Mouse (Mus musculus): ENCODE measurements at regions not wholly inside any gene's neighbourhood (a gene's known extent, or its start where the extent isn't known, plus 50 kb on each side); places are given as distances from the start of the nearest gene placed in this dataset.
"Not testable (repeated sequence)": the region's sequence is repeated elsewhere in the genome, so short reads cannot be mapped to it uniquely, and the experiment has no call there.

GRCm38 (mm10) chr10:117461261-117461660 lies 81.4 kb upstream of the Cpsf6 start:
- in situ Hi-C loops (cut with MboI): no loop called here

GRCm38 (mm10) chr10:117460366-117460730 lies 80.5 kb upstream of the Cpsf6 start:
- in situ Hi-C loops (cut with MboI): no loop called here

DNA sequence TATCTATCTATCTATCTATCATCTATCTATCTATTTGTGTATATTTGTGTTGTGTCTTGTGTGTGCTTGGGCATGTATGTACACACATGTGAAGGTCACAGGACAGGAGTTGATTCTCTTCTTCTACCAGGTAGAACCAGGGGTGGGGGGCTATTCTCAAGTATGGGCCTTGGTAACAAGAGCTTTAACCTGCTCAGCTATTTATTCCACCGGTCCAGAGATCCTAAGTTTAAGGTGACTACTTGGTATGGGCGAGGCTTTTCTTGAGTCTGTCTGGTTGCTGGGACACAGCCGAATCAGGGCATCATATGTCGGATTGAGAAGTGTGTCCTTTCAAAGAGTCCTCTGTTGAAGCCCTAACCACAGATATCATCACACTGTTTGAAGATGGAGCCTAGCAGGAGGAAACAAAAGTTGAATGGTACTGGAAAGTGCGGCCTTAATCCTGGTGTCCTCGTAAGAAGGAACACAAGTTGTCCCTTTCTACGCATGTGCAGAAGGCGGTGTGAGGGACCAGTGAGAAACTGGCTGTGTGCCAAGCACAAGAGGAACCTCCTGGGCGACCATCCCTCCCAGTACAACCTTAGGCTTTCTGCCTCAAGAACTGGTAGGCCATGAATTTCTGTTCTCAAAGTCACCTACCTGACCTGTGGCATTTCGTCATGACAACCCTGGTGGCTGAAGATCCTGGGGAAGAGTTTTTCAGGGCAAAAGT lies 80.0 kb upstream of the Cpsf6 start:
- in situ Hi-C loops (cut with MboI): loop anchor here (5.0 kb wide), 1 partner anchor 217 kb away; no protein-coding TSS in a partner anchor

GRCm38 (mm10) chr10:117459041-117459475 lies 79.2 kb upstream of the Cpsf6 start:
- in situ Hi-C loops (cut with MboI): loop anchor here (5.0 kb wide), 1 partner anchor 218 kb away; no protein-coding TSS in a partner anchor

- in situ Hi-C loops (cut with MboI): loop anchor here (5.0 kb wide), 1 partner anchor 219 kb away; no protein-coding TSS in a partner anchor
Measured at GRCm38 (mm10) chr10:117458271-117459040, 78.6 kb upstream of the Cpsf6 start.

DNA sequence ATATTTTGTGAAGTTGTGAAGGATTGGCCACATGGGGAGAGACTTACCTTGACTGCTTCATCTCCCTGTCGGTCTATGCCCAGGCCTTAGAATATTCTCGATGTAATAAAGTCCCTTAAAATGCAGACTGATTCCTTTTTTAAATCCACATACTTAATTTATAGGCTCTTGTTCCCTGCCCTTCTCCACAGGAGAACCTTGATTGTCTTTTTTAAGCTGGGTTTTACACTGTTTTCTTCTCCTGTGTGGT lies 77.8 kb upstream of the Cpsf6 start:
- in situ Hi-C loops (cut with MboI): loop anchor here (5.0 kb wide), 1 partner anchor 220 kb away; no protein-coding TSS in a partner anchor

GRCm38 (mm10) chr10:117456904-117457700 lies 77.3 kb upstream of the Cpsf6 start:
- in situ Hi-C loops (cut with MboI): loop anchor here (5.0 kb wide), 1 partner anchor 220 kb away; no protein-coding TSS in a partner anchor

DNA sequence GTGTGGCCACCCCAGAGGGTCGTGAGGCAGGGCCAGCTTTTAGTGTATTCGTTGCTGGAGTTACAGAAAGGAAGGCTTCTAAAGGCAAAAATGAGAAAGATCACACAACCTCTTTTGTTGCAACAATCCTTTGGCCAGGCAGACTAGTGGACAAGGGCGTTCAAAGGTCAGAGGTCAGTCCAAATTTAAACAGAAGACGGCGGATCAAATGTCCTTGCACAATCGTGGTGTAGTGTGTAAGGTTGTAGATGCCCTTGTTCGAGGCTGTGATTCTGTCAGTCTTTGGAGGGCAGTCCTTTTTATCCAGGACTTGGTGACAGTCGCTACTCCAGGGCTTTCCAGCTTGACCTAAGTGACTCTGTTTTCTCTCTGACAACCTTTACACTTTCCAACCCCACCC lies 76.6 kb upstream of the Cpsf6 start:
- in situ Hi-C loops (cut with MboI): loop anchor here (5.0 kb wide), 1 partner anchor 221 kb away; no protein-coding TSS in a partner anchor

- in situ Hi-C loops (cut with MboI): loop anchor here (5.0 kb wide), 1 partner anchor 222 kb away; no protein-coding TSS in a partner anchor
Measured at GRCm38 (mm10) chr10:117455595-117456302, 75.9 kb upstream of the Cpsf6 start.

DNA sequence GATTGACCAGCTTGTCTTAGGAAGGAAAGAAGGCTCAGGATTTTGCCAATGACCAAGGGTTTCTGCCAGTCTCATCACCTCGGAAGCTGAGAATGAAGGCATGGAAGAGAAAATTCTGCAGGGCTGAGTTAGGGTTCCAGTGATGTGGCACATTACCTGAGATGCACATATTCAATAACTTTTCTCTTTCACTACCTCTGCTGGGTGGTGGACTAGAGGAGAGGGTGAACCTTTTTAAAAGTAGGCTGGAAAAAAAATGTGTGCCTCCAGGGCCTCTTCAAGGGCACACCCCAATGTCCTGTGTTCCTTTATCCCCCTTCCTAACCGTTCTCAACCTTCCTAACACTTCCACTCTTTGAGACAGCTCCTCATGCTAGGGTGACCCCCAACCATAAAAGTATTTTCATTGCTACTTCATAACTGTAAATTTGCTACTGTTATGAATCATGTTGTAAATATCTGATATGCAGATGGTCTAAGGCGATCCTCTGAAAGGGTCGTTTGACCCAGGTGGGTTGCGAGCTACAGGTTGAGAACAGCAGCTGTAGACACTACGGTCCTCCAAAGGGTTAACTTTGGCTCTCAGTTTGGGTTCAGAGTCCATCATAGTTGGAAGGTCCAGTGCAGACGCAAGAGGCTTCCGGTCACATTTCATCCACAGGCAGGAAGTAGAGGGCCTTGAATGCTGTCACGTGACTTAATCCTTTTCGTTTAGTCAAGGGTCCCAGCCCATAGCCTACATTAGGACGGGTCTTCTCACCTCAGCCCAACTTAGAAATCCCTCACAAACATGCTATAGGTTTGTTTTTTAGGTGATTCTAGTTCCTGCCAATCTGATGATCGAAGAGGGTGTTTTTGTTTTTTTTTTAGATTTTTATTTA lies 75.1 kb upstream of the Cpsf6 start:
- in situ Hi-C loops (cut with MboI): loop anchor here (5.0 kb wide), 1 partner anchor 222 kb away; no protein-coding TSS in a partner anchor

- in situ Hi-C loops (cut with MboI): no loop called here
Measured at GRCm38 (mm10) chr10:117454171-117454500, 74.3 kb upstream of the Cpsf6 start.

DNA sequence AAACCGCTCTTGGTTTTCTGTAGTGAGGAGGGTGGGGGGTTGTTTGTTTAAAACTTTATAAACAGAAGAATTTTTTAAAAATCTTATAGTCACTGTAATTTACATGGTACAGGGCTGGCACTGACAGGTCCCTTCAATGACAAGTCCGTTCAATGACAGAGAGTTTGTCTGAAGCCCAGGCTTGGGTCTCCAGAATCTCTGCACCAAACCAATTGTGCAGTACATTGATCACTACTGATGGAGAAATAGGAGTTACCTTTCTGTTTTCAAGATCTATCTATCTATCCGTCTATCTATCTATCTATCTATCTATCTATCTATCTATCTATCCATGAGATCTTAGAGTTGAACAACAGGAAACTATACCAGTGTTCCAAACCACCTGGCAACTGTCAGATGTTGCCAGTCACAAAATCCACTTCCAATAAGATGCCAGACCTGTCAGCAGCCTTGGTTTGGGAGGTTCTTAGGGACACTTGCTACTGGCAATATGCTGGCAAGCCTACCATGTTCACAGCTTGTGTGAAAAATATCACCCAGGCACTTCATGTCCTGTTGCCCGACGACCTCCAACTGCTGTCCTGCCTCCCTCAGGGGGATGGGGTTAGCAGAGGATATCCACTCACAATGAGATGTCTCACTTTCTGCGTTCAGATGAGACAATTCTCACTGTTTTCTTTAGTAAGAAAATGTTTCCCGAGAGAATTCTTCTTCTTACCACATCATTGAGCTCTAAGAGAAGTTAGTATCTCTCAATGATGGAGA lies 73.8 kb upstream of the Cpsf6 start:
- in situ Hi-C loops (cut with MboI): no loop called here

DNA sequence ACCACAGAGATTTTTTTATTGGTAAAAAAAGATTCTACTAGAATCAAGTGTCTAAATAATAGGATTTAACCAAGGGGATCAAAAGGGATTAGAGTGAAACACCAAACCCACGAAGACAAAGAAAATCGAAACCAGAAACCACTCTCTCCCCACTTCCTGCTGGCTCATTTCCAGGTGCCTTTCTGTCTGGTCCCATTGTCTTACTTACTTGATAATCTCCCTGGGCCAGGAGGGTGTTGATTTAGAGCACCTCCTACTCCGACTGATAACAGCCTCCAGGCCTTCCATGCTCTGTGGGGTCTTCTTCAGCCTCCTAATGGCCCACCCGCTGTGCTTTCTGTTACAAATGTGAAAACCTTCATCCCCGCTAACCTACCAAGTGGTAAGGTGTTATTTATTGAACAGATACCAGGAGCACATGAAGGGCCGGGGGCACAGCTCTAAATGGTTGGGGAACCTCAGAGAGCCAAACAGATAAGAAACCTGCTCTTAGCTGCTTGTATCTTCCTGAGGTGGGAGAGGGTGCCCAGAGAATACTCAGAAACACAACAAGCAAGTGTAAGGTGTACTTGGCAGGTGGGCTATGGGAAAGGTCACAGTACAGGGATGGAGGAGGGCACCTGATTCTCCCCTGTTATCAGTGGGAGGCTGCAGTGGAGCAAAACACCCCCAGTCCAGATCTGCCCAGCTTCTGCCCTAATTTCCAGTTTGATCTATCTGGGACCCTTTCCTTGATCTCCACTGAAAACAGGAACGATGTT lies 72.6 kb upstream of the Cpsf6 start:
- in situ Hi-C loops (cut with MboI): no loop called here

DNA sequence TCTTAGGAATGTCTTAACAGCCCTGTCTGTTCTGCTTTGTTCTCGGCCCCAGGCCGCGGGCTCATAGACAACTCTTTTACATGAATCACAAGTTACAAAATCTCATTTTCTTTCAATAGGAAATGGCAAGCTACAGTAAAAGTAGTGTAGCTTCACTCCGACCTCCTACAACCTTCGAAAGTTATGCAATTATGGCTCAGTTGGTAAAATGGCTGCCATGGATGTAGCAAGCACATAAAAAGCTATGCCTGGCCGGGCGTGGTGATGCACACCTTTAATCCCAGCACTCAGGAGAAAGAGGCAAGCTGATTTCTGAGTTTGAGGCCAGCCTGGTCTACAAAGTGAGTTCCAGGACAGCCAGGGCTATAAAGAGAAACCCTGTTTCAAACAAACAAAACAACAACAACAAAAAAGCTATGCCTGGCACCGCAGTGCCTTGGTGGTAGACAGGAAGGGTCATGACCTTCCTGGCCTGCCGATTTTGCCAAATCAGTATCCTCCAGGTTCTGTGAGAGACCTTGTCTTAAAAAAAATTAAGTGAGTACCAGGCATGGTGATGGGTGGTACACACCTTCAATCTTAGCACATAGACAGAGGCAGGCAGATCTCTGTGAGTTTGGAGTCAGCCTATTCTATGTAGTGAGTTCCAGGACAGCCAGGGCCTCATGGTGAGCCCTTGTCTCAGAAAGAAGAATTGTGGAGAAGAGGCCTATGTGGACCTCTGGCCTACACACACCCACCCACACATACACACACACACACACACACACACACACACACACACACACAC lies 71.8 kb upstream of the Cpsf6 start:
- in situ Hi-C loops (cut with MboI): no loop called here

DNA sequence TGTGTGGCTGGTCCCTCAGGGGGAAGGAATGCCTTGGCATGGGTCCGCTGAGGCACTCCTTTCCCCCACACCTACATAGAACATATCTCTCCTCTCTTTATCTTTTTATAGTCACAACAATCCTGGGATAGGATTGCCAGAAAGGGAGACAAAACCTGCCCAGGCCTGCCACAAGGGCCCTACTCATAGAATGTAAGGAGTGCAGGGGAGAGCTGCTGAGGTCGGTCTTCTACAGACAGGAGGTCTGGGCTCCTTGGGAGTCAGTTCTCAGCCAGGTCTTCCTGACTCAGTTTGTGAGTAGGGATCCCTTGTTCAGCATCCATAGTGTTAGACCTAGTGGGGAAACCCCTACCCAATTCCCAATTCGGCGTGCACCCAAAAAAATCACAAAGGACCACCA lies 70.8 kb upstream of the Cpsf6 start:
- in situ Hi-C loops (cut with MboI): no loop called here

DNA sequence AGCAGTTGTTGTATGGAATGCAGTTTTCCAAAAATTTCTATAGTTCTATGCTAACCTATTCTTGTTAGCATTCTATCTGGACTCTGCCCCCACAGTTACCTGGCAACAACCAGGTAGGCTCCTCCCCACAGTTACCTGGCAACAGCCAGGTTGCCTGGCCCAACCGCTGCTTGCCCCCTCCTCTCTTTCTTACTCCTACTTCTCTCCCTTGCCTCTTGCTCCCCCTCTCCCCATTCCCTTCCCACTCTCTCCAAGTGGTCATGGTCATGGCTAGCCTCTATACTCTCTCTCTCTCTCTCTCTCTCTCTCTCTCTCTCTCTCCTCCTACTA lies 70.4 kb upstream of the Cpsf6 start:
- in situ Hi-C loops (cut with MboI): no loop called here

GRCm38 (mm10) chr10:117449416-117450239 lies 69.8 kb upstream of the Cpsf6 start:
- in situ Hi-C loops (cut with MboI): no loop called here

GRCm38 (mm10) chr10:117448783-117449182 lies 69.0 kb upstream of the Cpsf6 start:
- in situ Hi-C loops (cut with MboI): not testable (repeated sequence)

Measured in mature B cell (primary cell).